In genomic region chr12:84907627-84908480, GRCm38 (mm10) we compare ENCODE assay signal across 10 mouse cellular contexts. TPM values are rescaled to one million over a fixed set of nuclear protein-coding genes. Genes with fewer than 3 reads are reported as not detected.
DNase-seq lines count a peak whose midpoint lies in the region; ATAC-seq lines count a peak whose summit lies in the region.
"Had no signal": no experiment of that assay in that cellular context is flagged by ENCODE, and none has a peak within 500 bp of the region (broad histone marks: within the 10 kb centered on the region; RNA-seq: fewer than 3 reads in every experiment).

No protein-coding gene starts in this region.

- H3K9me3 ChIP-seq in heart, embryonic 11.5 days (replicated peaks; ENCODE audit: control insufficient read depth, low read length): no peaks in the 10 kb centered on the region
- no peaks in the 10 kb centered on the region for H3K9me3 ChIP-seq in lung, embryonic 15.5 days

- WGBS in heart, embryonic 11.5 days (ENCODE audit: insufficient replicate concordance): 62% methylated on average over 10 of the region's 10 CpGs
- 38% methylated on average over 10 of the region's 10 CpGs for whole genome bisulfite sequencing in lung, embryonic 15.5 days

- no peak overlapping the region for H3K4me2 ChIP-seq in heart, embryonic 11.5 days
- no peak overlapping the region for H3K4me2 ChIP-seq in lung, embryonic 15.5 days

- H3K27me3 ChIP-seq in heart, embryonic 11.5 days (ENCODE audit: control insufficient read depth, insufficient read depth, low read length): no peaks in the 10 kb centered on the region
- H3K27me3 ChIP-seq in lung, embryonic 15.5 days: no peaks in the 10 kb centered on the region

- H3K36me3 ChIP-seq in heart, embryonic 11.5 days (ENCODE audit: control insufficient read depth, insufficient read depth, low read length): no peaks in the 10 kb centered on the region
- H3K36me3 ChIP-seq in lung, embryonic 15.5 days: no peaks in the 10 kb centered on the region

- no peak overlapping the region for H3K27ac ChIP-seq in heart, embryonic 11.5 days (ENCODE audit: low read depth, low read length)
- H3K27ac ChIP-seq in lung, embryonic 15.5 days: peak overlapping the region; percentile 68
- H3K27ac ChIP-seq: macrophage had no signal

- H3K4me1 ChIP-seq in heart, embryonic 11.5 days (ENCODE audit: control insufficient read depth, insufficient read depth, low read length): peaks cover 6% of the 10 kb centered on the region
- peaks cover 20% of the 10 kb centered on the region for H3K4me1 ChIP-seq in lung, embryonic 15.5 days

- DNase-seq in heart, adult 11 months: peak; percentile 97
- peak; percentile 79 for DNase-seq in cerebellum, adult 8-10 months
- DNase-seq in heart, adult 8-10 months (ENCODE audit: low spot score): peak; percentile 47
- DNase-seq in thymus, postnatal 10 days (ENCODE audit: low spot score in 2 of 2): no peak

- ATAC-seq in heart, embryonic 11.5 days (replicated peaks; ENCODE audit: insufficient number of reproducible peaks, low FRiP score, low TSS enrichment): no peak
- peak; percentile 80 for ATAC-seq in lung, embryonic 15.5 days (ENCODE audit: borderline replicate concordance, extremely low read depth, low FRiP score, low TSS enrichment)
- ATAC-seq in CD4-positive, CD25-positive, alpha-beta regulatory T cell, adult 4 months: no peak
- ATAC-seq in inflammation-experienced regulatory T-cells, adult 6 months: no peak

- H3K4me3 ChIP-seq in heart, embryonic 11.5 days (ENCODE audit: low read depth, low read length): no peak overlapping the region
- H3K4me3 ChIP-seq in lung, embryonic 15.5 days: no peak overlapping the region

- H3K9ac ChIP-seq in heart, embryonic 11.5 days (ENCODE audit: low read depth, low read length): no peak overlapping the region
- no peak overlapping the region for H3K9ac ChIP-seq in lung, embryonic 15.5 days

RNA-seq across cellular contexts. Expression of gene Ltbp2, which starts 31.5 kb away (rescaled TPM):
- polyA plus RNA-seq in heart, embryonic 11.5 days (2014; fragmentation: Nextera tagmentation; extraction: Ambion mirVana): 0.21 and 0.37 TPM in 2 replicates
- 1 to 10 TPM in 3 of 4 experiments, under 1 TPM in 1; 0.88 to 1.1 (median 1.1) TPM for total RNA-seq in heart, adult 8-10 months (2022)
- 12.8 and 15.1 TPM in 2 replicates for polyA plus RNA-seq in lung, embryonic 15.5 days (2015; fragmentation: Nextera tagmentation; extraction: Ambion mirVana)
- not detected for polyA plus RNA-seq in CD4-positive, CD25-positive, alpha-beta regulatory T cell, adult 4 months (2017; shearing (Covaris generic))
- polyA plus RNA-seq in inflammation-experienced regulatory T-cells, adult 6 months (2017; shearing (Covaris generic)): not detected
- total RNA-seq: common myeloid progenitor, adult 5-6 weeks had no signal

Comparison
In these comparisons a context has a peak if more than half of its experiments do, and no peak if none do; other contexts are left out.
1. DNase-seq: peak in heart, adult 11 months (single experiment), cerebellum, adult 8-10 months (single experiment) and heart, adult 8-10 months (single experiment); none in thymus, postnatal 10 days (0 of 2).
2. RNA of gene Ltbp2, which starts 31.5 kb away (polyA plus RNA-seq): 12.8 to 15.1 TPM in lung, embryonic 15.5 days; 0.21 to 0.37 TPM in heart, embryonic 11.5 days, not detected in CD4-positive, CD25-positive, alpha-beta regulatory T cell, adult 4 months and not detected in inflammation-experienced regulatory T-cells, adult 6 months; every median in the first group is over 10 times any median in the second.